Mouse (Mus musculus): Measurements from ENCODE around the gene Gal3st2c. TPM values are rescaled to one million over a fixed set of nuclear protein-coding genes. Genes with fewer than 3 reads are reported as not detected.
"Not testable (repeated sequence)": the region's sequence is repeated elsewhere in the genome, so short reads cannot be mapped to it uniquely, and the experiment has no call there.

The Gal3st2c gene
- total RNA-seq (2014; rRNA removed) = not detected in 2 replicates
- not detected in 2 replicates for polyA plus RNA-seq (2015; fragmentation: Nextera tagmentation; extraction: Ambion mirVana)

DNA sequence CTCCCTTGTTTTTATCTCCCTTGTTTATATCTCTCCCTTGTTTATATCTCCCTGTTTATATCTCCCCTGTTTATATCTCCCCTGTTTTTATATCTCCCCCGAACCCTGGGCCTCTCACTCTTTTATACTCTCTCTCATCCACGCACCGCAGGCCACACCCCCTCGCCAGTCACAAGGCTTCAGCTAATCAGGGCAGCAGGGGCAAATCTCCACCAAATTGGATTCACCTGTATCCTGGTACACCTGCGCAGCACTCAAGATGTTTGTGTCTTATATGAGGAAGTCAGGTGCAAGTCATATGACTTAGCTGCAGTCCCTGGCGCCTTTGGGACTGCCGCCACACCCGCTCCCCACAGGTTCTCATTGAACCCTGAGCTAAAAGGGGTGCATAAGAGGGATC lies at the start of gene Gal3st2c:
Gene Gal3st2c, plus strand, starts transcription at position 301 of the 400 bp plus-strand sequence.
- not testable (repeated sequence) for H3K36me3 ChIP-seq (ENCODE audit: insufficient read depth, low read length); H3K9ac ChIP-seq (replicated peaks; ENCODE audit: low read length); H3K4me3 ChIP-seq (ENCODE audit: low read length); H3K27me3 ChIP-seq (ENCODE audit: insufficient read depth, low read length); DNase-seq (ENCODE audit: low spot score); H3K9me3 ChIP-seq (ENCODE audit: low read length); H3K27ac ChIP-seq; H3K4me2 ChIP-seq (ENCODE audit: low read depth, low read length); ATAC-seq; H3K4me1 ChIP-seq (ENCODE audit: insufficient read depth, low read length)
- WGBS = 89% methylated on average over 7 of the region's 8 CpGs

- not testable (repeated sequence) for H3K36me3 ChIP-seq (ENCODE audit: insufficient read depth, low read length); DNase-seq (ENCODE audit: low spot score); ATAC-seq; H3K4me1 ChIP-seq (ENCODE audit: insufficient read depth, low read length); H3K9me3 ChIP-seq (ENCODE audit: low read length); H3K27me3 ChIP-seq (ENCODE audit: insufficient read depth, low read length); H3K4me3 ChIP-seq (ENCODE audit: low read length); H3K4me2 ChIP-seq (ENCODE audit: low read depth, low read length); H3K27ac ChIP-seq; H3K9ac ChIP-seq (replicated peaks; ENCODE audit: low read length)
- WGBS = no CpG with 5 or more reads among the region's 11 CpGs
Observed at GRCm38 (mm10) chr1:93949087-93949486, 41.2 kb upstream of the Gal3st2c start.

- H3K9me3 ChIP-seq (ENCODE audit: low read length); H3K4me3 ChIP-seq (ENCODE audit: low read length); H3K27me3 ChIP-seq (ENCODE audit: insufficient read depth, low read length); H3K27ac ChIP-seq; DNase-seq (ENCODE audit: low spot score); H3K9ac ChIP-seq (replicated peaks; ENCODE audit: low read length); H3K4me1 ChIP-seq (ENCODE audit: insufficient read depth, low read length); ATAC-seq; H3K36me3 ChIP-seq (ENCODE audit: insufficient read depth, low read length); H3K4me2 ChIP-seq (ENCODE audit: low read depth, low read length): not testable (repeated sequence)
- no CpG with 5 or more reads among the region's 1 CpGs for WGBS
Observed at GRCm38 (mm10) chr1:93966489-93966888, 23.8 kb upstream of the Gal3st2c start.

DNA sequence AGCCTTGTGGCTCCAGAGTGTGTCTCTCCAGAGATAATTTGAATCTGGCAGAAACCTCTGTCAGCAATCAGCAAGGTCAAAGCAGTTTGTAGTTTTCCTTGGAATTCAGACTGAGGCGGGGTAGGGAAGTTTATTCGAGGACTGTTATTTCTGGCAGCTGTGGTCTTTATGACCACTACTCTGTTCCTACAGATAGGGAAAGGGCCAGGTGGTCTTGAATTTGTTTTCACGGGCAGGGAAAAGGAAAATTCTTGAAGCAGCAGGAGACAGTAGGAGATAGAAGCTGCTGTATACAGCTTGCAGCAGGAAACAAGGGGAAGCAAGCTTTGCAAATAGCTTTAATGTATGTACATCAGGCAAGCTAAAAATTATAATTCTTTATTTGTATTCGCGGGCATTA lies 19.9 kb upstream of the Gal3st2c start:
- WGBS = 53% methylated on average over 3 of the region's 5 CpGs
- H3K4me3 ChIP-seq (ENCODE audit: low read length); H3K4me2 ChIP-seq (ENCODE audit: low read depth, low read length); ATAC-seq; H3K27ac ChIP-seq; H3K4me1 ChIP-seq (ENCODE audit: insufficient read depth, low read length); H3K27me3 ChIP-seq (ENCODE audit: insufficient read depth, low read length); H3K9ac ChIP-seq (replicated peaks; ENCODE audit: low read length); DNase-seq (ENCODE audit: low spot score); H3K9me3 ChIP-seq (ENCODE audit: low read length); H3K36me3 ChIP-seq (ENCODE audit: insufficient read depth, low read length): not testable (repeated sequence)

DNA sequence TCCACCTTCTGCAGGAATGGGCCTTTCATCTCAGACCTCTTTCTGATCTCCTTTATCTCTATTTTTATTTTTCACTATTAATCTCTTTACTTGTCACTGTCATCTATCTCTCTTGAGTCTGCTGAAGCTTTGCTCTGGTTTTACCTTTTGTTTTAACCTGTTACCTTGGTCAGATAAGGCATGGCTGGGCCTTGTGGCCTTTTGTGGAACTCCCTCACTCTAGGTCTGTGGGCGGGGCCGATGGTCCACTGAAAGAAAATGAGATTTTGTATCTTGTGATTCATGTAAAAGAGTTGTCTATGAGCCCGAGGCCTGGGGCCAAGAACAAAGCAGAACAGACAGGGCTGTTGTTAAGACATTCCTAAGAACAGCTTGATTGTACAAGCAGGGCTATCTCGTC lies 19.5 kb upstream of the Gal3st2c start:
- H3K27ac ChIP-seq; H3K9me3 ChIP-seq (ENCODE audit: low read length); H3K4me2 ChIP-seq (ENCODE audit: low read depth, low read length); DNase-seq (ENCODE audit: low spot score); H3K9ac ChIP-seq (replicated peaks; ENCODE audit: low read length); H3K36me3 ChIP-seq (ENCODE audit: insufficient read depth, low read length); H3K4me1 ChIP-seq (ENCODE audit: insufficient read depth, low read length); ATAC-seq; H3K4me3 ChIP-seq (ENCODE audit: low read length); H3K27me3 ChIP-seq (ENCODE audit: insufficient read depth, low read length): not testable (repeated sequence)
- WGBS = no CpG with 5 or more reads among the region's 4 CpGs

GRCm38 (mm10) chr1:93975764-93976163 lies 14.5 kb upstream of the Gal3st2c start:
- not testable (repeated sequence) for H3K4me2 ChIP-seq (ENCODE audit: low read depth, low read length); H3K9me3 ChIP-seq (ENCODE audit: low read length); H3K27ac ChIP-seq; DNase-seq (ENCODE audit: low spot score); H3K27me3 ChIP-seq (ENCODE audit: insufficient read depth, low read length); H3K4me3 ChIP-seq (ENCODE audit: low read length); H3K4me1 ChIP-seq (ENCODE audit: insufficient read depth, low read length); H3K36me3 ChIP-seq (ENCODE audit: insufficient read depth, low read length); H3K9ac ChIP-seq (replicated peaks; ENCODE audit: low read length); ATAC-seq
- WGBS = 57% methylated on average over 1 of the region's 4 CpGs

- no CpG with 5 or more reads among the region's 7 CpGs for WGBS
- H3K27ac ChIP-seq; H3K4me2 ChIP-seq (ENCODE audit: low read depth, low read length); H3K4me3 ChIP-seq (ENCODE audit: low read length); H3K4me1 ChIP-seq (ENCODE audit: insufficient read depth, low read length); H3K27me3 ChIP-seq (ENCODE audit: insufficient read depth, low read length); H3K9ac ChIP-seq (replicated peaks; ENCODE audit: low read length); H3K9me3 ChIP-seq (ENCODE audit: low read length); H3K36me3 ChIP-seq (ENCODE audit: insufficient read depth, low read length); ATAC-seq; DNase-seq (ENCODE audit: low spot score): not testable (repeated sequence)
Observed at GRCm38 (mm10) chr1:93978287-93978686, 12.0 kb upstream of the Gal3st2c start.

DNA sequence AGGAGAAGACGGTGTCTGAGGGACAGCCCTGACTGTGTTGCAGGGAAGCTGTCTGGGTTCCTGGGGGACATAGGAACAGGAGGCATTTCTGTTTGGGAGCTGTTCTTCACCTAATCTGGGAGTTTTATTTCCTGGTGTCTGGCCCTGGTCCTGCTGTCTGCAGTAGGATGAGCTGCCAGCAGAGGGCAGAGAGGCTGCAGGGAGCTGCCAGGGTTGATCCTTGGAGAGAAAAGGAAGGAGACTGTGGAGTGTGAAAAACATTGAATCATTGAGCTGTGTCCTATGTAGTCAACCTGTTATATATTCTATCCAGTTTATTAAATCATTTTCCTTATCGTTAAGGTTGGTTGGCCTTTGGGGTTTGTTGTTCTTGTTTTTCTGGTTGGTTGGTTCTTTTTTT lies 9.4 kb upstream of the Gal3st2c start:
- not testable (repeated sequence) for H3K4me1 ChIP-seq (ENCODE audit: insufficient read depth, low read length); H3K4me3 ChIP-seq (ENCODE audit: low read length)

More for the DNA sequence above, 9.4 kb upstream of the Gal3st2c start:
- DNase-seq (ENCODE audit: low spot score); H3K27me3 ChIP-seq (ENCODE audit: insufficient read depth, low read length); ATAC-seq; H3K36me3 ChIP-seq (ENCODE audit: insufficient read depth, low read length); H3K9ac ChIP-seq (replicated peaks; ENCODE audit: low read length); H3K27ac ChIP-seq; H3K9me3 ChIP-seq (ENCODE audit: low read length); H3K4me2 ChIP-seq (ENCODE audit: low read depth, low read length): not testable (repeated sequence)
- WGBS = no CpG with 5 or more reads among the region's 2 CpGs
